Mouse (Mus musculus): ENCODE results near the gene Utf1.

- TF ChIP-seq CTCF (IDR thresholded peaks at IDR 0.05; ENCODE audit: extremely low read depth, insufficient read depth, low read length) (no peak), POLR2A (IDR thresholded peaks at IDR 0.05; ENCODE audit: extremely low read depth, insufficient read depth, low read length) (no peak)
These were observed 30.7 kb downstream of the Utf1 start for GRCm38 (mm10) chr7:139974307-139974706.
